Mouse (Mus musculus): Measurements from ENCODE around the gene Ccdc18. TPM values are rescaled to one million over a fixed set of nuclear protein-coding genes. Genes with fewer than 3 reads are reported as not detected.
A peak's percentile ranks its signal among the peaks of the same experiment; 100 is the strongest.

Gene Ccdc18
- total and polyA plus RNA-seq, 3 experiments: 2.3 to 3.0 TPM; not detected in 1

DNA sequence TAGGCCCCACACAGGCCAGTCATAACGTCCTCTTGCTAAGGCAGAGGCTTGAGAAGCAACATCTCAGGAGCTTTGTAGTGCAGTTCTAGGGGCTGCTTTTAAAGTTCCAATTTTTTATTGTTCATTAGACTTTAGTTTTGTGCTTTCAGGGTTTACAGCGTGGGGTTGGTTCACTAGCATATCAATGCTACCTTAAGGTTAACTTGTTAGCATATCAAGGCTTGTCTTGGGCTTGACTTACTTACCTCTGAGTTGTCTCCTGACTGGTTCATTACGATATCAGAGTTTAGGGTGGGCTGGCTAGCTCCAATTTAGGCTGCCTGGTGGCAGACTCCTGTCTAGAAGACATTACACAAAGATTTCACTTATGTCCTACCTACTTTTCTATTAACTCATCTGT lies 35.0 kb upstream of the Ccdc18 start:
- Histone ChIP-seq H3K27ac (ENCODE audit: control insufficient read depth, low read depth, low read length) (no peak overlapping the region), H3K36me3 (ENCODE audit: control insufficient read depth in 1 of 2, insufficient read depth in 2 of 2, low read length in 2 of 2) (peaks cover 8 to 48% of the 10 kb centered on the region in 2 experiments)

DNA sequence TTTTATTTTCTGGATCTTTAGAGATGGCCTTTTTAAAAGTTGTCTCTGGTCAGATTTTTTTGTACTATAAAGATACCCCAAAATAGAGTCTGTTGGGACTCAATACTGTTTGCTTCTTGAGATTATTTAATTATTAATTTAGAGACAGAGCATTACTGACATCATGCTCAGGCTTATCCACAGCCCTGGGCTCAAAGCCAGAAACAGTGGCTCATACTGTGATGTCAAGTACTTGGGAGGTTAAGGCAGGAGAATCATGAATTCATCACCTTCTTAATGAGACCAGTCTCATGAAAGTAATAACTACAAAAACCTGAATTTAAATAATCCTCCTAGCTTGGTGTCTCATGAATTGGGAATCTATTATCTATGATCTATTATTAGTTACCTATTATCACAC lies 32.5 kb upstream of the Ccdc18 start:
- Histone ChIP-seq H3K79me2 (ENCODE audit: control insufficient read depth, insufficient read depth, low read length, poor library complexity) (no peaks in the 10 kb centered on the region), H3K9ac (ENCODE audit: control insufficient read depth, low read depth, low read length, poor library complexity, severe bottlenecking) (no peak overlapping the region), H3K4me3 (ENCODE audit: control insufficient read depth in 1 of 2, insufficient read depth in 1 of 2, low read depth in 2 of 2, low read length in 2 of 2) (no peak overlapping the region), H3K27me3 (ENCODE audit: control insufficient read depth in 1 of 2, insufficient read depth in 2 of 2, low read length in 2 of 2) (no peaks in the 10 kb centered on the region), H3K9me3 (replicated peaks; ENCODE audit: insufficient read depth, low read length) (no peaks in the 10 kb centered on the region), H3K4me1 (ENCODE audit: control insufficient read depth in 1 of 2, insufficient read depth in 2 of 2, low read length in 2 of 2) (peaks cover 0 to 4% of the 10 kb centered on the region in 2 experiments; a peak in 1 of 4 replicates), H3K36me3 (ENCODE audit: control insufficient read depth in 1 of 2, insufficient read depth in 2 of 2, low read length in 2 of 2) (peaks cover 6 to 37% of the 10 kb centered on the region in 2 experiments), H3K27ac (ENCODE audit: control insufficient read depth, low read depth, low read length) (no peak overlapping the region)
- TF ChIP-seq CHD1 (IDR thresholded peaks at IDR 0.05; ENCODE audit: low read depth, low read length) (no peak), MAFK (IDR thresholded peaks at IDR 0.05; ENCODE audit: borderline replicate concordance, low read depth, low read length) (no peak)
- DNase-seq (ENCODE audit: low read depth, low spot score): peak; percentile 57

More for the DNA sequence above, 35.0 kb upstream of the Ccdc18 start:
- H3K79me2 ChIP-seq (ENCODE audit: control insufficient read depth, insufficient read depth, low read length, poor library complexity): no peaks in the 10 kb centered on the region; the same call in 1 of the 2 replicates
- H3K4me3 ChIP-seq (ENCODE audit: control insufficient read depth in 1 of 2, insufficient read depth in 1 of 2, low read depth in 2 of 2, low read length in 2 of 2): no peak overlapping the region
- DNase-seq (ENCODE audit: low read depth, low spot score): no peak
- H3K9ac ChIP-seq (ENCODE audit: control insufficient read depth, low read depth, low read length, poor library complexity, severe bottlenecking): no peak overlapping the region
- peaks cover 0 to 4% of the 10 kb centered on the region in 2 experiments; a peak in 1 of 4 replicates for H3K4me1 ChIP-seq (ENCODE audit: control insufficient read depth in 1 of 2, insufficient read depth in 2 of 2, low read length in 2 of 2)
- TF ChIP-seq USF1 (IDR thresholded peaks at IDR 0.05; ENCODE audit: low read depth, low read length): no peak
- no peak for TF ChIP-seq NELFE (IDR thresholded peaks at IDR 0.05; ENCODE audit: low read depth, low read length)
- H3K27me3 ChIP-seq (ENCODE audit: control insufficient read depth in 1 of 2, insufficient read depth in 2 of 2, low read length in 2 of 2): no peaks in the 10 kb centered on the region
- no peaks in the 10 kb centered on the region for H3K9me3 ChIP-seq (replicated peaks; ENCODE audit: insufficient read depth, low read length)

DNA sequence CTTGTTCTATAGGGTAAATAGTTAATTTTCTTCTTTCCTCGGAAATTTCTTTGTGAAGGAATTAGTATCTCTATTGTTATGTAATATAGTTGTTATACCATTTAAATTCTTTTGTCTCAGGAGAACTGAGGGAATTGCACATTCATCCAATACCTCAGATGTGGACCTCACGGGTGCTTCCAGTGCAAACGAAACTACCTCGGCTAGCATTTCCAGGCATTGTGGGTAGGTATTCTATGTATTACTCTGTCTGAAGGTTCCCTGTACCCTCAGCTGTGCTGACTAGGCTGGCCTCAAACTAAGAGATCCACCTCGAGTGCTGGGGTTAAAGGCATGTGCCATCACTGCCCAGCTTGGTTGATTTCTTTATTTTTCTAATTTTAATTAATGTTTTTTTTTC lies 28.4 kb upstream of the Ccdc18 start:
- Histone ChIP-seq H3K36me3 (ENCODE audit: control insufficient read depth in 1 of 2, insufficient read depth in 2 of 2, low read length in 2 of 2) (peaks cover 4 to 36% of the 10 kb centered on the region in 2 experiments; a peak in 3 of 4 replicates), H3K27ac (ENCODE audit: control insufficient read depth, low read depth, low read length) (no peak overlapping the region), H3K27me3 (ENCODE audit: control insufficient read depth in 1 of 2, insufficient read depth in 2 of 2, low read length in 2 of 2) (no peaks in the 10 kb centered on the region), H3K4me3 (ENCODE audit: control insufficient read depth in 1 of 2, insufficient read depth in 1 of 2, low read depth in 2 of 2, low read length in 2 of 2) (no peak overlapping the region), H3K79me2 (ENCODE audit: control insufficient read depth, insufficient read depth, low read length, poor library complexity) (no peaks in the 10 kb centered on the region), H3K9me3 (replicated peaks; ENCODE audit: insufficient read depth, low read length) (no peaks in the 10 kb centered on the region), H3K4me1 (ENCODE audit: control insufficient read depth in 1 of 2, insufficient read depth in 2 of 2, low read length in 2 of 2) (no peaks in the 10 kb centered on the region), H3K9ac (ENCODE audit: control insufficient read depth, low read depth, low read length, poor library complexity, severe bottlenecking) (no peak overlapping the region)
- DNase-seq (ENCODE audit: low read depth, low spot score): no peak
- TF ChIP-seq HCFC1 (IDR thresholded peaks at IDR 0.05; ENCODE audit: low read depth, low read length): no peak
- no peak for TF ChIP-seq ZMIZ1 (IDR thresholded peaks at IDR 0.05; ENCODE audit: low read depth, low read length)
- no peak for TF ChIP-seq MXI1 (IDR thresholded peaks at IDR 0.05; ENCODE audit: low read depth, low read length)
- TF ChIP-seq SIN3A (IDR thresholded peaks at IDR 0.05; ENCODE audit: low read length): no peak
- no peak for TF ChIP-seq POLR2A (IDR thresholded peaks at IDR 0.05; ENCODE audit: control insufficient read depth in 1 of 2, insufficient read depth in 1 of 2, low read depth in 1 of 2, low read length in 2 of 2, poor library complexity in 1 of 2)
- TF ChIP-seq JUND (IDR thresholded peaks at IDR 0.05; ENCODE audit: low read depth, low read length): no peak

Measured in MEL (cell line).